Mouse (Mus musculus) G1E (cell line): ENCODE measurements around the gene Galnt2.

Source experiments
- CTCF ChIP-seq: IDR thresholded peaks from 2 replicates; pipeline ENCODE4 v1.5.1; 2012; ENCODE audit warnings: low read depth, low read length, inconsistent platforms, mixed read lengths
- GATA1 ChIP-seq: IDR thresholded peaks from 2 replicates; pipeline ENCODE4 v1.6.1; 2012; ENCODE audit warnings: borderline replicate concordance, low read length, inconsistent platforms, mixed read lengths
- GATA2 ChIP-seq: IDR thresholded peaks from 2 replicates; pipeline ENCODE4 v1.6.1; 2012; ENCODE audit warnings: low read depth, low read length, inconsistent platforms, borderline replicate concordance
- POLR2AphosphoS5 ChIP-seq: IDR thresholded peaks from 2 replicates; pipeline ENCODE4 v1.6.1; 2012; ENCODE audit warnings: low read depth, low read length, inconsistent platforms; ENCODE audit not compliant: insufficient replicate concordance
- TAL1 ChIP-seq: conservative IDR thresholded peaks from 2 replicates; pipeline ENCODE4 v1.6.1; 2012; ENCODE audit warnings: low read depth, low read length, inconsistent platforms, mixed read lengths

GRCm38 (mm10) chr8:124339742-124340141 is 108.6 kb downstream of the Galnt2 start:
- TF ChIP-seq CTCF (no peak), TAL1 (no peak), GATA1 (no peak), POLR2AphosphoS5 (no peak), GATA2 (no peak)
